Mouse (Mus musculus): ENCODE results near the gene Sox30. TPM values are rescaled to one million over a fixed set of nuclear protein-coding genes. Genes with fewer than 3 reads are reported as not detected.

Gene Sox30
- polyA plus RNA-seq, 1 experiment = not detected

- Histone ChIP-seq H3ac (ENCODE audit: control insufficient read depth, insufficient read length) (no peak overlapping the region), H3K27me3 (ENCODE audit: control insufficient read depth, insufficient read depth, insufficient read length) (no peaks in the 10 kb centered on the region), H3K4me3 (no peak overlapping the region), H3K36me3 (ENCODE audit: control insufficient read depth, insufficient read depth) (no peaks in the 10 kb centered on the region), H3K4me2 (ENCODE audit: low read depth) (no peak overlapping the region), H3K79me2 (ENCODE audit: control insufficient read depth, insufficient read depth) (no peaks in the 10 kb centered on the region)
- no peak for TF ChIP-seq USF1 (IDR thresholded peaks at IDR 0.05; ENCODE audit: low read depth)
Observed at GRCm38 (mm10) chr11:45968466-45968865, 11.6 kb upstream of the Sox30 start.

- no peaks in the 10 kb centered on the region for H3K27me3 ChIP-seq (ENCODE audit: control insufficient read depth, insufficient read depth, insufficient read length)
- H3ac ChIP-seq (ENCODE audit: control insufficient read depth, insufficient read length) = no peak overlapping the region
- H3K4me2 ChIP-seq (ENCODE audit: low read depth) = peak overlapping the region; percentile 53
- H3K4me3 ChIP-seq = no peak overlapping the region
- H3K36me3 ChIP-seq (ENCODE audit: control insufficient read depth, insufficient read depth) = no peaks in the 10 kb centered on the region
- no peaks in the 10 kb centered on the region for H3K79me2 ChIP-seq (ENCODE audit: control insufficient read depth, insufficient read depth)
- TF ChIP-seq MYOG (IDR thresholded peaks at IDR 0.05; ENCODE audit: control insufficient read depth in 1 of 3, insufficient read depth in 1 of 3, insufficient read length in 2 of 3, low read depth in 2 of 3) (no peak), CEBPB (IDR thresholded peaks at IDR 0.05; ENCODE audit: insufficient read depth, poor library complexity, severe bottlenecking) (no peak), SRF (IDR thresholded peaks at IDR 0.05; ENCODE audit: control insufficient read depth, insufficient read length, low read depth) (no peak), USF1 (IDR thresholded peaks at IDR 0.05; ENCODE audit: low read depth) (no peak)
Observed at GRCm38 (mm10) chr11:45973635-45974034, 6.5 kb upstream of the Sox30 start.

- TF ChIP-seq REST (IDR thresholded peaks at IDR 0.05; ENCODE audit: insufficient read depth, insufficient read length) (no peak), TCF12 (IDR thresholded peaks at IDR 0.05; ENCODE audit: insufficient read depth, poor library complexity, severe bottlenecking) (no peak), MAX (IDR thresholded peaks at IDR 0.05; ENCODE audit: low read depth) (no peak), POLR2A (IDR thresholded peaks at IDR 0.05; ENCODE audit: insufficient read length, low read depth) (no peak), TCF3 (IDR thresholded peaks at IDR 0.05; ENCODE audit: insufficient read length, low read depth) (no peak), E2F4 (IDR thresholded peaks at IDR 0.05; ENCODE audit: insufficient read depth) (no peak), MYOG (IDR thresholded peaks at IDR 0.05; ENCODE audit: control insufficient read depth in 1 of 3, insufficient read depth in 1 of 3, insufficient read length in 2 of 3, low read depth in 2 of 3) (no peak), MYOD1 (IDR thresholded peaks at IDR 0.05; ENCODE audit: control insufficient read depth in 1 of 3, insufficient read length in 2 of 3, low read depth in 2 of 3) (no peak), CEBPB (IDR thresholded peaks at IDR 0.05; ENCODE audit: insufficient read depth, poor library complexity, severe bottlenecking) (no peak), POLR2AphosphoS2 (IDR thresholded peaks at IDR 0.05; ENCODE audit: insufficient read length, low read depth) (no peak), SRF (IDR thresholded peaks at IDR 0.05; ENCODE audit: control insufficient read depth, insufficient read length, low read depth) (no peak), USF1 (IDR thresholded peaks at IDR 0.05; ENCODE audit: low read depth) (no peak)
- Histone ChIP-seq H3K4me3 (no peak overlapping the region), H3ac (ENCODE audit: control insufficient read depth, insufficient read length) (no peak overlapping the region), H3K36me3 (ENCODE audit: control insufficient read depth, insufficient read depth) (no peaks in the 10 kb centered on the region), H3K79me2 (ENCODE audit: control insufficient read depth, insufficient read depth) (no peaks in the 10 kb centered on the region), H3K4me2 (ENCODE audit: low read depth) (peak overlapping the region; percentile 53), H3K27me3 (ENCODE audit: control insufficient read depth, insufficient read depth, insufficient read length) (no peaks in the 10 kb centered on the region)
Observed at GRCm38 (mm10) chr11:45974466-45974865, 5.6 kb upstream of the Sox30 start.

GRCm38 (mm10) chr11:45976061-45976460, 4.0 kb upstream of the Sox30 start:
- no peak for TF ChIP-seq CEBPB (IDR thresholded peaks at IDR 0.05; ENCODE audit: insufficient read depth, poor library complexity, severe bottlenecking)
- H3K27me3 ChIP-seq (ENCODE audit: control insufficient read depth, insufficient read depth, insufficient read length) = no peaks in the 10 kb centered on the region
- H3K4me2 ChIP-seq (ENCODE audit: low read depth) = no peak overlapping the region
- no peak overlapping the region for H3K4me3 ChIP-seq
- H3ac ChIP-seq (ENCODE audit: control insufficient read depth, insufficient read length) = no peak overlapping the region
- no peaks in the 10 kb centered on the region for H3K79me2 ChIP-seq (ENCODE audit: control insufficient read depth, insufficient read depth)
- no peaks in the 10 kb centered on the region for H3K36me3 ChIP-seq (ENCODE audit: control insufficient read depth, insufficient read depth)

GRCm38 (mm10) chr11:45980893-45981253, 763 bp downstream of the Sox30 start:
- Histone ChIP-seq H3K4me3 (no peak overlapping the region), H3K36me3 (ENCODE audit: control insufficient read depth, insufficient read depth) (no peaks in the 10 kb centered on the region), H3K79me2 (ENCODE audit: control insufficient read depth, insufficient read depth) (no peaks in the 10 kb centered on the region), H3ac (ENCODE audit: control insufficient read depth, insufficient read length) (no peak overlapping the region), H3K27me3 (ENCODE audit: control insufficient read depth, insufficient read depth, insufficient read length) (no peaks in the 10 kb centered on the region), H3K4me2 (ENCODE audit: low read depth) (no peak overlapping the region)
- TF ChIP-seq MAX (IDR thresholded peaks at IDR 0.05; ENCODE audit: low read depth) (no peak), POLR2A (IDR thresholded peaks at IDR 0.05; ENCODE audit: insufficient read length, low read depth) (no peak)

- Histone ChIP-seq H3K4me3 (no peak overlapping the region), H3ac (ENCODE audit: control insufficient read depth, insufficient read length) (no peak overlapping the region)
Observed at GRCm38 (mm10) chr11:45991604-45992003, 11.5 kb downstream of the Sox30 start.

More at GRCm38 (mm10) chr11:45991604-45992003, 11.5 kb downstream of the Sox30 start:
- H3K36me3 ChIP-seq (ENCODE audit: control insufficient read depth, insufficient read depth) = no peaks in the 10 kb centered on the region
- no peaks in the 10 kb centered on the region for H3K27me3 ChIP-seq (ENCODE audit: control insufficient read depth, insufficient read depth, insufficient read length)
- TF ChIP-seq TCF3 (IDR thresholded peaks at IDR 0.05; ENCODE audit: insufficient read length, low read depth) (no peak), TCF12 (IDR thresholded peaks at IDR 0.05; ENCODE audit: insufficient read depth, poor library complexity, severe bottlenecking) (no peak)
- H3K4me2 ChIP-seq (ENCODE audit: low read depth) = no peak overlapping the region
- H3K79me2 ChIP-seq (ENCODE audit: control insufficient read depth, insufficient read depth) = no peaks in the 10 kb centered on the region

Measured in myocyte (in vitro differentiated cells).